Mouse (Mus musculus): ENCODE measurements at regions not wholly inside any gene's neighbourhood (a gene's known extent, or its start where the extent isn't known, plus 50 kb on each side); places are given as distances from the start of the nearest gene placed in this dataset.

- no peaks in the 10 kb centered on the region for H3K36me3 ChIP-seq (ENCODE audit: control insufficient read depth, insufficient read depth)
- H3K79me2 ChIP-seq (ENCODE audit: control insufficient read depth, insufficient read depth), result no peaks in the 10 kb centered on the region
- H3ac ChIP-seq (ENCODE audit: control insufficient read depth, insufficient read length, low read depth), result no peak overlapping the region
- H3K4me3 ChIP-seq (ENCODE audit: insufficient read depth, poor library complexity, severe bottlenecking), result no peak overlapping the region
- no peaks in the 10 kb centered on the region for H3K79me3 ChIP-seq (ENCODE audit: low read depth)
- no peaks in the 10 kb centered on the region for H3K27me3 ChIP-seq (ENCODE audit: control insufficient read depth, insufficient read depth, insufficient read length)
- TF ChIP-seq USF1 (IDR thresholded peaks at IDR 0.05; ENCODE audit: low read depth), result no peak
- TF ChIP-seq MYOG (IDR thresholded peaks at IDR 0.05; ENCODE audit: control insufficient read depth, extremely low read depth, insufficient read length), result no peak
- TF ChIP-seq FOSL1 (IDR thresholded peaks at IDR 0.05; ENCODE audit: insufficient read depth, low read length, poor library complexity, severe bottlenecking), result no peak
- TF ChIP-seq CEBPB (IDR thresholded peaks at IDR 0.05; ENCODE audit: low read depth), result no peak
- no peak for TF ChIP-seq CTCF (IDR thresholded peaks at IDR 0.05; ENCODE audit: control insufficient read depth, insufficient read depth, insufficient read length)
- no peak for TF ChIP-seq MYOD1 (IDR thresholded peaks at IDR 0.05; ENCODE audit: control insufficient read depth, insufficient read length, low read depth)
- no peak for TF ChIP-seq MAX (IDR thresholded peaks at IDR 0.05)
Measured at GRCm38 (mm10) chr10:15248899-15249298, 530.9 kb upstream of the Gje1 start.

- TF ChIP-seq CTCF (IDR thresholded peaks at IDR 0.05; ENCODE audit: control insufficient read depth, insufficient read depth, insufficient read length) (no peak), MYOG (IDR thresholded peaks at IDR 0.05; ENCODE audit: control insufficient read depth, extremely low read depth, insufficient read length) (no peak), MYOD1 (IDR thresholded peaks at IDR 0.05; ENCODE audit: control insufficient read depth, insufficient read length, low read depth) (no peak), USF1 (IDR thresholded peaks at IDR 0.05; ENCODE audit: low read depth) (no peak), MAX (IDR thresholded peaks at IDR 0.05) (no peak), FOSL1 (IDR thresholded peaks at IDR 0.05; ENCODE audit: insufficient read depth, low read length, poor library complexity, severe bottlenecking) (no peak), CEBPB (IDR thresholded peaks at IDR 0.05; ENCODE audit: low read depth) (no peak)
- H3ac ChIP-seq (ENCODE audit: control insufficient read depth, insufficient read length, low read depth), result no peak overlapping the region
- H3K79me2 ChIP-seq (ENCODE audit: control insufficient read depth, insufficient read depth), result no peaks in the 10 kb centered on the region
- H3K4me3 ChIP-seq (ENCODE audit: insufficient read depth, poor library complexity, severe bottlenecking), result no peak overlapping the region
- H3K36me3 ChIP-seq (ENCODE audit: control insufficient read depth, insufficient read depth), result no peaks in the 10 kb centered on the region
- no peaks in the 10 kb centered on the region for H3K79me3 ChIP-seq (ENCODE audit: low read depth)
- H3K27me3 ChIP-seq (ENCODE audit: control insufficient read depth, insufficient read depth, insufficient read length), result no peaks in the 10 kb centered on the region
Measured at GRCm38 (mm10) chr10:15244376-15245262, 526.6 kb upstream of the Gje1 start.

GRCm38 (mm10) chr10:15243460-15243859 is 525.4 kb upstream of the Gje1 start:
- no peaks in the 10 kb centered on the region for H3K27me3 ChIP-seq (ENCODE audit: control insufficient read depth, insufficient read depth, insufficient read length)
- TF ChIP-seq CTCF (IDR thresholded peaks at IDR 0.05; ENCODE audit: control insufficient read depth, insufficient read depth, insufficient read length) (no peak), MYOG (IDR thresholded peaks at IDR 0.05; ENCODE audit: control insufficient read depth, extremely low read depth, insufficient read length) (no peak), FOSL1 (IDR thresholded peaks at IDR 0.05; ENCODE audit: insufficient read depth, low read length, poor library complexity, severe bottlenecking) (no peak), CEBPB (IDR thresholded peaks at IDR 0.05; ENCODE audit: low read depth) (no peak), USF1 (IDR thresholded peaks at IDR 0.05; ENCODE audit: low read depth) (no peak), MAX (IDR thresholded peaks at IDR 0.05) (no peak), MYOD1 (IDR thresholded peaks at IDR 0.05; ENCODE audit: control insufficient read depth, insufficient read length, low read depth) (no peak)
- H3K79me3 ChIP-seq (ENCODE audit: low read depth), result no peaks in the 10 kb centered on the region
- no peaks in the 10 kb centered on the region for H3K79me2 ChIP-seq (ENCODE audit: control insufficient read depth, insufficient read depth)
- no peak overlapping the region for H3ac ChIP-seq (ENCODE audit: control insufficient read depth, insufficient read length, low read depth)
- H3K4me3 ChIP-seq (ENCODE audit: insufficient read depth, poor library complexity, severe bottlenecking), result no peak overlapping the region
- no peaks in the 10 kb centered on the region for H3K36me3 ChIP-seq (ENCODE audit: control insufficient read depth, insufficient read depth)

GRCm38 (mm10) chr10:15218883-15219282 is 500.9 kb upstream of the Gje1 start:
- Histone ChIP-seq H3ac (ENCODE audit: control insufficient read depth, insufficient read length, low read depth) (no peak overlapping the region), H3K27me3 (ENCODE audit: control insufficient read depth, insufficient read depth, insufficient read length) (no peaks in the 10 kb centered on the region), H3K36me3 (ENCODE audit: control insufficient read depth, insufficient read depth) (no peaks in the 10 kb centered on the region), H3K79me2 (ENCODE audit: control insufficient read depth, insufficient read depth) (no peaks in the 10 kb centered on the region), H3K79me3 (ENCODE audit: low read depth) (no peaks in the 10 kb centered on the region), H3K4me3 (ENCODE audit: insufficient read depth, poor library complexity, severe bottlenecking) (no peak overlapping the region)
- TF ChIP-seq FOSL1 (IDR thresholded peaks at IDR 0.05; ENCODE audit: insufficient read depth, low read length, poor library complexity, severe bottlenecking), result no peak
- no peak for TF ChIP-seq MYOG (IDR thresholded peaks at IDR 0.05; ENCODE audit: control insufficient read depth, extremely low read depth, insufficient read length)
- TF ChIP-seq CEBPB (IDR thresholded peaks at IDR 0.05; ENCODE audit: low read depth), result no peak
- no peak for TF ChIP-seq MYOD1 (IDR thresholded peaks at IDR 0.05; ENCODE audit: control insufficient read depth, insufficient read length, low read depth)
- no peak for TF ChIP-seq USF1 (IDR thresholded peaks at IDR 0.05; ENCODE audit: low read depth)
- no peak for TF ChIP-seq CTCF (IDR thresholded peaks at IDR 0.05; ENCODE audit: control insufficient read depth, insufficient read depth, insufficient read length)
- no peak for TF ChIP-seq MAX (IDR thresholded peaks at IDR 0.05)

GRCm38 (mm10) chr10:15179585-15179984 is 461.6 kb upstream of the Gje1 start:
- H3ac ChIP-seq (ENCODE audit: control insufficient read depth, insufficient read length, low read depth), result no peak overlapping the region
- H3K36me3 ChIP-seq (ENCODE audit: control insufficient read depth, insufficient read depth), result no peaks in the 10 kb centered on the region
- H3K79me3 ChIP-seq (ENCODE audit: low read depth), result no peaks in the 10 kb centered on the region
- H3K27me3 ChIP-seq (ENCODE audit: control insufficient read depth, insufficient read depth, insufficient read length), result no peaks in the 10 kb centered on the region
- no peak for TF ChIP-seq FOSL1 (IDR thresholded peaks at IDR 0.05; ENCODE audit: insufficient read depth, low read length, poor library complexity, severe bottlenecking)
- TF ChIP-seq CTCF (IDR thresholded peaks at IDR 0.05; ENCODE audit: control insufficient read depth, insufficient read depth, insufficient read length), result no peak
- TF ChIP-seq USF1 (IDR thresholded peaks at IDR 0.05; ENCODE audit: low read depth), result no peak
- no peak for TF ChIP-seq MAX (IDR thresholded peaks at IDR 0.05)
- no peak for TF ChIP-seq MYOD1 (IDR thresholded peaks at IDR 0.05; ENCODE audit: control insufficient read depth, insufficient read length, low read depth)
- no peak for TF ChIP-seq CEBPB (IDR thresholded peaks at IDR 0.05; ENCODE audit: low read depth)
- no peak for TF ChIP-seq MYOG (IDR thresholded peaks at IDR 0.05; ENCODE audit: control insufficient read depth, extremely low read depth, insufficient read length)
- H3K4me3 ChIP-seq (ENCODE audit: insufficient read depth, poor library complexity, severe bottlenecking), result no peak overlapping the region
- H3K79me2 ChIP-seq (ENCODE audit: control insufficient read depth, insufficient read depth), result no peaks in the 10 kb centered on the region
